Mouse (Mus musculus) kidney, adult 2 months (tissue): ENCODE data around the gene Mterf1b. TPM values are rescaled to one million over a fixed set of nuclear protein-coding genes. Genes with fewer than 3 reads are reported as not detected.
"Not testable (repeated sequence)": the region's sequence is repeated elsewhere in the genome, so short reads cannot be mapped to it uniquely, and the experiment has no call there.

ENCODE experiments used
- DNase-seq: peaks from one replicate; pipeline ENCODE4 v3.0.0; 2021
- H3K27ac ChIP-seq: fragments of 200-500 bp; 2 replicates; pipeline ENCODE4 v1.5.1; 2012; ENCODE audit warnings: low read depth, low read length, control low read depth, inconsistent platforms; ENCODE audit not compliant: insufficient read depth
- H3K27me3 ChIP-seq: fragments of 200-500 bp; replicated peaks from 2 replicates; pipeline ENCODE4 v1.6.1; 2012; ENCODE audit warnings: mild to moderate bottlenecking, moderate library complexity, low read length, inconsistent platforms; ENCODE audit not compliant: control insufficient read depth, insufficient read depth
- H3K36me3 ChIP-seq: fragments of 200-500 bp; 2 replicates; pipeline ENCODE4 v1.6.1; 2012; ENCODE audit warnings: mild to moderate bottlenecking, moderate library complexity, low read length, inconsistent platforms; ENCODE audit not compliant: control insufficient read depth, insufficient read depth
- H3K4me1 ChIP-seq: fragments of 200-500 bp; 2 replicates; pipeline ENCODE4 v1.6.1; 2011; ENCODE audit warnings: low read length; ENCODE audit not compliant: control insufficient read depth, insufficient read depth
- H3K4me3 ChIP-seq: fragments of 200-500 bp; 2 replicates; pipeline ENCODE4 v1.5.1; 2011; ENCODE audit warnings: mild to moderate bottlenecking, low read depth, low read length, control low read depth; ENCODE audit not compliant: insufficient read depth
- CTCF ChIP-seq: fragments of 200-500 bp; conservative IDR thresholded peaks from 2 replicates; pipeline ENCODE4 v1.5.1; 2011; ENCODE audit warnings: low read depth, mild to moderate bottlenecking, control low read depth, low read length, moderate library complexity, mixed read lengths; ENCODE audit not compliant: insufficient read depth, insufficient read length
- POLR2A ChIP-seq: fragments of 200-500 bp; IDR thresholded peaks from one replicate; pipeline ENCODE4 v1.6.1; 2011; ENCODE audit warnings: low read depth, low read length, control low read depth
- WGBS: fragments of 180-500 bp; shearing (Covaris S2); methylation state at CpG from one replicate; pipeline ENCODE4 v1.1.7; 2018; 5-methylcytosine and 5-hydroxymethylcytosine counted together
- polyA plus RNA-seq: library from polyadenylated mRNA; depleted of rRNA; stranded (reverse); fragments of >200 nt; gene quantifications from 2 replicates; pipeline ENCODE4 v1.2.3, GENCODE M21; 2012

The Mterf1b gene
- polyA plus RNA-seq, 1 experiment, result 0.53 TPM

DNA sequence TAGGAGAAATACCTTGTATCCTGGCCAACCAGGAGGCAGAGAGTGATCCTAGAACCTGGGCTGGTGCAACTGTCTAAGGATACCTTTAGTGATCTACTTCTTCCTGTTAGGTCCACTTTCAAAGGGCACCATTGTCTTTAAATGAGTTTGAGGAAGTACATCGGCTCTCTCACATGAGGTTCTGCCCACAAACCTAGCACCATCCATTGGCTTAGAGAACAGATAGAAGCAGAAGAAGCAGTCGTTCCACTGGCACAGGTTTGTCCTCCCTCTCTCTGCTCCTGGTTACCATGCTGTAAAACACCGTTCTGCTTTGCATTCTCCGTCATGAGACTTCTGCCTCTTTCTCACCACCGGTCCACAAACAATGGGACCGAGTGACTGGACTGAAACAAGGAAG lies 12.8 kb upstream of the Mterf1b start:
- Histone ChIP-seq H3K27ac (no peak overlapping the region), H3K4me1 (no peaks in the 10 kb centered on the region), H3K36me3 (no peaks in the 10 kb centered on the region), H3K27me3 (no peaks in the 10 kb centered on the region), H3K4me3 (no peak overlapping the region)
- 83% methylated on average over 6 of the region's 6 CpGs for WGBS
- TF ChIP-seq POLR2A (no peak), CTCF (no peak)
- no peak for DNase-seq

DNA sequence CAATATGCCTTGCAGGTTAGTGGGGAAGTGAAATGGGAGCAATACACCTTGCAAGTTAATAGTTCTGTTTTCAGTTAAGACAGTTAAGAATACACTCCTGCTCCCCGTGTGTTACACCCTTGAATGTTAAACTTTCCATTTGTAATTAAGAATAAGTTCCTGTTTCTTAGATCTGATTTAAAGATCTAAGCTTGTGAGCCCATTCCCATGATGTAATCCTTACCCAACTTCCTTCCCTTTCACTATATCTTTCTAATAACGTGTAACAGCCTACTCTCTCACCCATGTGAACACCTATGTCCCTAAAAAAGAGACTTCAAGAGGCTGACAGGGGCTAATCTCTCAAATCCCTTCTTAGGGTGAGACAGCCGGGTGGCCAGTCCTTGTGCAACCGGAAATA lies 5.4 kb upstream of the Mterf1b start:
- Histone ChIP-seq H3K36me3 (no peaks in the 10 kb centered on the region), H3K27me3 (no peaks in the 10 kb centered on the region), H3K27ac (no peak overlapping the region), H3K4me3 (no peak overlapping the region), H3K4me1 (no peaks in the 10 kb centered on the region)
- 60% methylated on average over 4 of the region's 4 CpGs for WGBS
- no peak for DNase-seq
- no peak for TF ChIP-seq POLR2A
- TF ChIP-seq CTCF, result no peak

GRCm38 (mm10) chr5:4192481-4193246 lies 497 bp downstream of the Mterf1b start:
- H3K36me3 ChIP-seq, H3K27me3 ChIP-seq, H3K4me1 ChIP-seq, DNase-seq, H3K27ac ChIP-seq: not testable (repeated sequence)
- WGBS, result 3% methylated on average over 15 of the region's 27 CpGs
- H3K4me3 ChIP-seq, result peak overlapping the region; percentile 39; the same call in 1 of the 2 replicates

GRCm38 (mm10) chr5:4193247-4193628 lies 1.1 kb downstream of the Mterf1b start:
- no peaks in the 10 kb centered on the region for H3K4me1 ChIP-seq
- no peak for DNase-seq
- H3K27ac ChIP-seq, result no peak overlapping the region
- TF ChIP-seq POLR2A (no peak), CTCF (no peak)
- no peak overlapping the region; the same call in 1 of the 2 replicates for H3K4me3 ChIP-seq
- no peaks in the 10 kb centered on the region for H3K27me3 ChIP-seq
- no peaks in the 10 kb centered on the region for H3K36me3 ChIP-seq
- WGBS, result 80% methylated on average over 5 of the region's 5 CpGs

DNA sequence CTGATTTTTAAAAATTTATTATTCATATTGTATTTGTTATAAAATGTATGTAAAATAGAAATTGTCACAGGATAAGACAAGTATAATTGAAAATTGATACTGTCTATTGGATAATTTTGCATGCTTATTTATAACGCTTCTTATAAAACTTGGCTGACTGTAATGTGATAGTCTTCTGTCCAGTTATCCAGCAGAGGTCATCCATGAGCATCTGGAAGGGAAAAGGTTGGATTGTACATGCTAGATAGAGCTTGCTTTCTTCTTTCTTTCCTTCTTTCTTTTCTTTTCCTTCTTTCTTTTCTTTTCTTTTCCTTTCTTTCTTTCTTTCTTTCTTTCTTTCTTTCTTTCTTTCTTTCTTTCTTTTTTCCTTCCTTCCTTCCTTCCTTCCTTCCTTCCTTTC lies 2.0 kb downstream of the Mterf1b start:
- no peaks in the 10 kb centered on the region for H3K4me1 ChIP-seq
- no peak overlapping the region for H3K27ac ChIP-seq
- no peaks in the 10 kb centered on the region for H3K36me3 ChIP-seq
- H3K27me3 ChIP-seq, result no peaks in the 10 kb centered on the region
- no peak overlapping the region for H3K4me3 ChIP-seq
- WGBS, result 48% methylated on average over 1 of the region's 1 CpGs
- peak; percentile 12 for DNase-seq
- no peak for TF ChIP-seq CTCF
- no peak for TF ChIP-seq POLR2A

- no peak for DNase-seq
- WGBS, result 20% methylated on average over 1 of the region's 1 CpGs
- no peaks in the 10 kb centered on the region for H3K4me1 ChIP-seq
- no peak overlapping the region for H3K27ac ChIP-seq
- H3K36me3 ChIP-seq, result no peaks in the 10 kb centered on the region
- TF ChIP-seq CTCF (no peak), POLR2A (no peak)
- H3K27me3 ChIP-seq, result no peaks in the 10 kb centered on the region
- H3K4me3 ChIP-seq, result no peak overlapping the region
These were observed 2.9 kb downstream of the Mterf1b start for GRCm38 (mm10) chr5:4195086-4195485.

DNA sequence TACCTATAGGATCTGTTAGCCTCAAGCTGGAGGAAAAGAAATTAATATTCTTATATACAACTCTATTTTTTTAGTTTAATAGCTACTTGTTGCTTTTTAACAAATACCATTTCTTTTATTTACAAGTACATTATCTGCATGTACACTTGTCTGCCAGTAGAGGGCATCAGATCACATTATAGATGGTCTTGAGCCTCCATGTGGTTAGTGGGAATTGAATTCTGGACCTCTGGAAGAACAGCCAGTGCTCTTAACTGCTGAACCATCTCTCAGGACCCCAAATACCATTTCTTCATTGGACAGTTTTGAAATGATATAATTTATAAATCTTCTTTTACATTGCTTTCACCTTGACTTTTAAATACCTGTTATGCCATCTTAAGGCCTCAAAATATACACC lies 9.2 kb downstream of the Mterf1b start:
- Histone ChIP-seq H3K36me3 (no peaks in the 10 kb centered on the region), H3K27ac (no peak overlapping the region), H3K4me3 (no peak overlapping the region), H3K27me3 (no peaks in the 10 kb centered on the region), H3K4me1 (no peaks in the 10 kb centered on the region)
- no peak for DNase-seq
- TF ChIP-seq CTCF (peak; percentile 17; the same call in 1 of the 2 replicates), POLR2A (no peak)

- not testable (repeated sequence) for H3K36me3 ChIP-seq, DNase-seq, H3K27me3 ChIP-seq, H3K4me3 ChIP-seq, H3K4me1 ChIP-seq, H3K27ac ChIP-seq
- 95% methylated on average over 19 of the region's 19 CpGs for WGBS
These were observed 10.2 kb downstream of the Mterf1b start for GRCm38 (mm10) chr5:4202276-4202810.

DNA sequence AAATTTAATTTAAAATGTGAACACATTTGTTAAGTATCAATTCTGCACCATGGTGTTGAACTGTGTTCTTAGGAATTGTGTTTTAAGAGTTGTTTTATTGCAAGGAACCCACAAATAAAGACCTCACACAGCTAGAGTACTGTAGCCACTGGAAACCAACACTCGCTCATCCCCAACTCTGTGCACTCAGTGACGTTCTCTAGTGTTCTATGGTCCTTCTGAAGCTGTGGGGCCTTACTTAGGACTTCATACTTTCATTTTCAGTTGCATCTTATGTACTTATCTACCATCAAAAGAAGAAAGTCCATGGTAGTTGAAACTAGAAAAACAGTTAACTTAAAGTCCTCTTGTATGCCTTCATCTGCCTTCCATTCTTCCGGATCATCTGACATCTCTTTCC lies 17.9 kb downstream of the Mterf1b start:
- not testable (repeated sequence) for H3K27ac ChIP-seq, DNase-seq, H3K4me3 ChIP-seq, H3K4me1 ChIP-seq, H3K27me3 ChIP-seq, H3K36me3 ChIP-seq
- WGBS, result 83% methylated on average over 3 of the region's 3 CpGs
